Mouse (Mus musculus) monocyte, adult 5-6 weeks (primary cell): Measurements from ENCODE around the gene Card14. TPM values are rescaled to one million over a fixed set of nuclear protein-coding genes. Genes with fewer than 3 reads are reported as not detected.
A peak's percentile ranks its signal among the peaks of the same experiment; 100 is the strongest.
"Not testable (repeated sequence)": the region's sequence is repeated elsewhere in the genome, so short reads cannot be mapped to it uniquely, and the experiment has no call there.

Experiments used
- ATAC-seq: fragments of 153-309, 156-312 bp; replicated peaks from 2 replicates; pipeline ENCODE4 v1.8.0; 2017; ENCODE audit warnings: mild to moderate bottlenecking; ENCODE audit not compliant: low TSS enrichment, insufficient number of reproducible peaks, severe bottlenecking, poor library complexity, low FRiP score
- total RNA-seq: library from RNA; stranded (forward); fragments of 200-1000, 200-491, 200-594 nt; gene quantifications from 3 replicates; pipeline ENCODE4 v1.2.3, GENCODE M21; 2017

The Card14 gene
- total RNA-seq, 1 experiment from 2014 or later, result not detected

DNA sequence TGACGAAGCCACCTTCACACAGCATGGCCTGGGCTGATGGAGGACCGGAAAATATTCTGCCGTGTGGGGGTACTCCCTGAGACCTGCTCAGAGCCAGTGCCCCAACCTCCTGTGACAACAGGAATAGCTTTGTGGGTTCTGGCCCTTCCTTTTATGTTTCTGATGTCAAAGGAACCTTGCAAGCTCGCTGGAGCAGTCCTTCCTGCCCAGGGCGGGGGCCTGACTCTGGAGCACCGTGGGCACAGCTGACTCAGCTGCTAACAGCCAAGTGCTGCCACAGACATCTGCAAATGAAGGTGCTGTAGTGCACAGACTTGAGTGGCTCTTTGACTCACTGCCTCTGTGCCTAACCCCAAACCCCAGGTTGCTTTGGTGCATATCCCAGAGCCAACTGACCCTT is 37.3 kb downstream of the Card14 start:
- no peak for ATAC-seq

DNA sequence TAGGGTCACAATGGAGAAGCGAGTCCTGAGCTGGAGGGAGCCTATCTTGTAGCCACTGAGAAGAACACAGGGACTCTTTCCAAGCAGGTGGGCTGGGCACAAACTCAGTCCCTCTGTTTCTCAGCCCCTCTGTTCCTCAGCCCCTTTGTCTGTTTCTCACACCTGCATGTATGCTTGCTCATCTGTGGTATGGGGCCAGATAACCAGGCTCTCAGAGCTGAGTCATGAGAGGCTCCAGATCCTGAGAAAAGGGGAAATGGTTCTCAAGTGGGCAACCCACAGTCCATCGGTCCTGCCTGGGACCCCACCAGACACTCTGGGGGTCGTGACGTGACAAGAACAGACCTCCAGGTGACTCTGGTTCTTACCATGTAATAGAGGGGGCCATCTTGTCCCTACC is 39.6 kb downstream of the Card14 start:
- no peak for ATAC-seq

DNA sequence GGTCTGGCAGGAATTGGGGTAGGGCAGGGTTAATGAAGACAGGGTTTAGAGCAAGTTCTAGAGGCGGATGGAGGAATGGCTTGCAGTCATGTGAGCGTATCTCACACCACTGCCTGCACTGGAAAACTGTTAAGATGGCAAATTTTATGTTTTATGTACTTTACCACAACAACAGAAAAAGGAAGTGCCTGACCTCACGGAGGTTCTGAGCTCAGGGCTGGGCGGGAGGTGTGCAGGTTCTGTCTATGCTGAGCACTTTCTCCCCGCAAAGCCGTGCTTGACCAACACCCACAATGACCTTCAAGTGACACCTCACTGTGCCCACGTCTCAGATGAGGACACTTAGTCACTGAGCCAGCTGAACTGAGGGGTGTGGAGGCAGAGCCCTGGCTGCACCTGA is 44.5 kb downstream of the Card14 start:
- ATAC-seq, result peak; percentile 33

DNA sequence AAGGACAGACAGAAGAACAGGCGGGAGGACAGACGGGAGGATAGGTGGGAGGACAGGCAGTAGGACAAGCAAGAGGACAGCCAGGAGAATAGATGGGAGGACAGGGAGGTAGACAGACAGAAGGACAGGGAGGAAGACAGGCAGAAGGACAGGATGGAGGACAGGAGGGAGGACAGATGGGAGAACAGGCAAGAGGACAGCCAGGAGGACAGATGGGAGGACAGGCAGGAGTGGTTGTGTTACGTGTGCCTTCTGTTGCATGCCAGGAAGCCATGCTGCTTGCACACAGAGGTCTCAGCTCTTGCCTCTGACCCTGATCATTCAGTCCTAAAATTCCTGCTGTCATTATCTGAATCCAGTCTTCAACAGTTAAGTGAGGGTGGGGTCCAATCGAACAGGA is 46.4 kb downstream of the Card14 start:
- ATAC-seq, result no peak

DNA sequence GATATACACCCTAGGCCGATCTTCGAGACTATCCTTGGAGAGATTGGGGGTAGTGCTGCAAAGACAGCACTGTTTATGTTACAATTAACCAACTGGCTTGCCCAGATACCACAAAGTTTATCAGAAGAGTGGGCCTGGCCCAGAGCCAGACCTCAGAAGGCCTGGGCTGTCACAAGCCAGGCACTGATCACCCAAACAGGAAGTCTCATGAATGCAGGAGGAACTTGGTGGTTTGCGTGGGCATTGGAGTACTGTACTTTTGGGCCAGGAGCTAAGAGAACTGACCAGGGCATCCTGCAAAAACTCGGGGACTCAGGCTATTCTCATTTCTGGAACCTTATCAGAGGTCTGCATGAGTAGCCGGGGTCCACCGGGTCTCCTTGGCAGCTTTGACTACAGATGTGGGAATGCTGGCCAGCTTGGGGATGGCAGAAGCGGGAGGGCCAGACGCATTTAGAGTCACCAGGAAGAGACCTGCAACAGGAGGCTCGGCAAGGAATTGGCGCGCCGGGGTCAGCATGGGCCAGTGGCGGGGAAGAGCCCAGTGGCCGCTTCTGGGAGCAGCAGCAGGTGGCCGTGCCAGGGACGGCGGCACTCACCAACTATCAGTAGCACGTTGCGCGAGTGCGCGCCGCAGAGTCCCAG is 47.4 kb downstream of the Card14 start:
- ATAC-seq, result peak; percentile 73

DNA sequence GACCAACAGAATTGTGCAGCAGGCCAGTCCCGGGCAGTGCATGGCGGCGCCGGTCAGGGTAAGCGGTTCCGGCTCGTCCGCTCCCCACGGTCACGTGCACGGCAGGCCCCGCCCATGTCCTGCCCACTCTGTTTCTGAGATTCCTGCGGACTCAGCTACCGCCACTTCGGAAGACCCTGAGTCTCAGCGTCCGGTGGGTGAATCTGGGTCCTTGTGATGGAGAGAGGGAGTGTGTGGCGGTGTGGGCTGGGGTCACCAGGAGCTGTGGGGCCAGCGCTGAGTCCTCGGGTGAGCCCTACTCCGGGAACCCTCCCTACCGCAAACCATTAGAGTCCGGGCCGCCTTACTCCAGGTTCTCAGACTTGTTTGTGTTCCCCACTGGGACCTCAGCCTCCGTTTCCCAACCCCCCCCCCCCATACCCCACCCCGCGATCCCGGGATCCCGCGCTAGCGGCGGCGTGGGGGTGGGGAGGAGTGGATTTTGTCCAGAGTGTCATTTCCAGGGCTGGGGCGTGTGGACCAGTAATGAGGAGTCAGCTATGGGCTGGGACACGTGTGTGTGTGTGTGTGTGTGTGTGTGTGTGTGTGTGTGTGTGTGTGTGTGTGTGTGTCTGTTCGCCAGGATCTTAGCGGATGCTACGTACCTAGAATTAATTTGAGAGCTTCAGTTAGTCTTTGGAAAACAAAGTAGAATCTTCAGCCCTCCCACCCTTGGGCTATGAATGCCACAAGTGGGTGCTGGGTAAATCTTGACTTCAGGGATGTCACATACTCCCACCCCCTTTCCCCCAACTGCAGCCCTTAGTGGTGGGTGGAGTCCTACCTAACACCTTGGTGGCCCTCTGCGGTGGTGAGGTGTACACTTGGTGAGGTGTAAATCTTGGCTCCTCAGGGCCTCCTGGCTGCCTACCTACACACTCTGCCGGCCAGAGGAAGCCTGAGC is 48.1 kb downstream of the Card14 start, which contains the start of the genes Sgsh and Slc26a11:
Gene Sgsh (minus strand): TSS at position 94 of the 943 bp plus-strand sequence.
Gene Slc26a11 (plus strand): TSS at position 115 of the 943 bp plus-strand sequence.
- ATAC-seq, result peak; percentile 78

DNA sequence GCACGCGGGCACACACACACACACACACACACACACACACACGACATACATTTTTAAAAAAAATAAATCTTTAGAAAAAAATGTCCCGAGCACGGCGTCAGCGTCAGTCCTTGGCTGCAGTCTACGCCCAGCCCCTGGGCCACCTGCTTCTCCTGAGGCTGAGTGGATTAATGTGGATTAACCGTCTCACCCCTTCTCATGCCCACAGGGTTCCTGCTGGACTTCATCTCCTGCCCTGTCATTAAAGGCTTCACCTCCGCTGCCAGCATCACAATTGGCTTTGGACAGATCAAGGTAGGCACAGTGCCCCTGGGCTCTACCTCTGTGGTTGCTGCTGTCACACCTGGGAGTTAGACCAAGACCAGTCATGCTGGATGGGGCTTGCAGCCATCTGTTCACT is 51.5 kb downstream of the Card14 start:
- no peak for ATAC-seq

DNA sequence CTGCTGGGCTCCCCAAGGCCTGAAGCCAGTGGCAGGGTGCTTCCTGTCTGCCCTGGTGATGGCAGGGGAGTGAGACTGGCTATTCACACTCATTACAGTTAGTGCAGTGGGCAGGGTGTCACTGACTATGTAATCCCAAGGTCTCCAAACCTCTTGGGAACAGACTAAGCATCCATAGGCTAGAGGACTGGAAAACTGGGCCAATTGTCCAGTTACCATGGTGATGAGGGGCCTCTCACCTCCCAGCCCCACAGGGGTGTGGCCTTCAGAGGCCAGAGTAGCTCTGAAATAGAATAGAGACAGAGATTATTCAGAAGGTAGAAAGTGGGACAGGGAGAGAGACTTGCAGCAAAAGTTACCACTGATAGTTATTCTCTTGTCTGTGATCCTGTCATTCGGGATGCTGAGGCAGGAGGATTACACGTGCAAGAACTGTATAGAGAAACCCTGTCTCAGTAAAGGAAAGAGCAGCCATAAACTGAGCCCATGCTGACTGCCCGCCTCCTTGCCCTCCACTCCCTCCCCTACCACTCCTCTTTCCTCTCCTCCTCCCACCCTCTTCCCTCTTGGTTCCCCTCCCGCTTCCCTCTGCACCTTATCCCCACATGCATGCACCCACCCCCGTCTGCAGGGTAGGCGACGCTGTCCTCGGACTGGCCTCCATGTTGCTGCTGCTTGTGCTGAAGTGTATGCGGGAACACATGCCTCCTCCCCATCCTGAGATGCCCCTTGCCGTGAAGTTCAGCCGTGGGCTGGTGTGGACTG is 55.4 kb downstream of the Card14 start:
- 0 out of 2 replicates have a peak, but pooled peaks have one; percentile 13 for ATAC-seq

DNA sequence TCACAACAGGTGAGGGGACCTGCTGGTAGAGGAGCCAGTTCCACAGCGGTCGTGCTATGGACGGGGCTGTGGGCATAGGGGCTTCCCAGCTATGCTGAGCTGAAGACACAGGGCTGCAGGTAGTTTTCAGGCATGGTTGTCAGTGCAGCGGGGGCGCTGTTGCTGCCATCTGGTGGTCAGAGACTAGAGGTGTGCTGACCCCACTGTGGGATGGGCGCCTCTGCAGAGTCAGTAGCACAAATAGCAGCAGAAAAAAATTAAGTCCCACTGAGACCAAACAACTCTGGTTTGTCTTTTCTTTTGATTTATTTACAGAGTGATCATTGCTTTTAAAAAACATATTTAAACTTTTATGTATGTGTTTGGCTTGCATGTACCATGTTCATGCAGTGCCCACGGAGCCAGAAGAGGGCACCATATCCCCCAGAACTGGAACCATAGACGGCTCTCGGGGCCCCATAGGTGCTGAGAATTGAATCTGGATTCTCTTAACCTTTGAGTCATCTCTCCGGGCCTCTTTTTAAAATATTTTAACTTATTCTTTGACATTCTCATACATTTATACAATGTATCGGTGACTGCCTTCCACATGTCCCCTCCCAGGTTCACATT is 56.1 kb downstream of the Card14 start:
- peak; percentile 87 for ATAC-seq

DNA sequence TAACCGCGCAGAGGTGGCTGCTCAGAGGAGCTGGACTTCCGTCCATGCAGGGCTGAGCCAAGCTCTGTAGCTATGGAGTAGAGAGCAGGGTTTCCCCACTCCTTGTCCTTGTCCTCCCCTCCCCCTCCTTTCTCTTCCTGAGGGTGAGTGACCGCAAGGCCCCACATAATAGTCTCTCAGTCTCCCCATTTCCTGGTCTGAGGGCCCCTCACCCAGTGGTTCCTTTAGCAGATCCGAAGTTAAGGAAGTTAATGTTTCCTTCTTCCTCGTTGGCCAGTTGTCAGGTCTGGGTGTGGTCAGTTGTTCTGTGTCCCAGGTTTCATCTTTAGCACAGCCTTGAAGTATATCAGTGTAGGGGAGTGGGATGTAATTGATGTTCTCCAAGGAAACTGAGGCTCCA is 67.9 kb downstream of the Card14 start:
- peak; percentile 44 for ATAC-seq

DNA sequence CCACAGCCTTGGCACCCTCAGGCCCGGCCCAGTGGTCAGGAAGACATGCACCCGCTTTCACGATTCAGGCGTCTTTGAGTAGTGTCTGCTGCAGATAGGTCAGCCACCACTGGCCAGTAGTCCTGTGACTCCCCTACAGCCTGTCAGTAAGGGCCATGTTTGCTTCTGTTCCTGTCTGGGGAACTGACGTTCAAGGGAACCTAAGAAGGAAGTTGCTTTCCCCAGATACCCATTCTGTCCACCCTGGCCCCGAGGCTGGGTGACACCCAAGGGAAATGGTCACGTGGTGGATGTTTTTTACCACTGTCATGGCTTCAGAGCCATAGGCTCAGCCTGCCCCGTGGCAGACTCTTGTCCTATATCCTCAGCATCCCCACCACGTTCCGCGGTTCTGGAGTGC is 69.8 kb downstream of the Card14 start:
- ATAC-seq, result peak; percentile 91

DNA sequence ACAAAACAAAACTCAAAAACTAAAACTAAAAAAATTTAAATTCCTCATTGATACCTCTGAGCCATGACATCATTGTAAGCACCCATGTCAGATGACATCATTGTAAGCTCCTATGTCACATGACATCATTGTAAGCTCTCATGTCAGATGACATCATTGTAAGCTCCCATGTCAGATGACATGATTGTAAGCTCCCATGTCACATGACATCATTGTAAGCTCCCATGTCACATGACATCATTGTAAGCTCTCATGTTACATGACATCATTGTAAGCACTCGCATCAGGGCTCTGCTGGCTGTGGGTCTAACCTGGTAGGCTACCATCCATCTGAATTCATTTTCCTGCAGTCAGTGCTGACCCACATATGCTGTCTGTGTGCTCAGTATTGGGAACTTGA is 71.0 kb downstream of the Card14 start:
- ATAC-seq, result no peak

DNA sequence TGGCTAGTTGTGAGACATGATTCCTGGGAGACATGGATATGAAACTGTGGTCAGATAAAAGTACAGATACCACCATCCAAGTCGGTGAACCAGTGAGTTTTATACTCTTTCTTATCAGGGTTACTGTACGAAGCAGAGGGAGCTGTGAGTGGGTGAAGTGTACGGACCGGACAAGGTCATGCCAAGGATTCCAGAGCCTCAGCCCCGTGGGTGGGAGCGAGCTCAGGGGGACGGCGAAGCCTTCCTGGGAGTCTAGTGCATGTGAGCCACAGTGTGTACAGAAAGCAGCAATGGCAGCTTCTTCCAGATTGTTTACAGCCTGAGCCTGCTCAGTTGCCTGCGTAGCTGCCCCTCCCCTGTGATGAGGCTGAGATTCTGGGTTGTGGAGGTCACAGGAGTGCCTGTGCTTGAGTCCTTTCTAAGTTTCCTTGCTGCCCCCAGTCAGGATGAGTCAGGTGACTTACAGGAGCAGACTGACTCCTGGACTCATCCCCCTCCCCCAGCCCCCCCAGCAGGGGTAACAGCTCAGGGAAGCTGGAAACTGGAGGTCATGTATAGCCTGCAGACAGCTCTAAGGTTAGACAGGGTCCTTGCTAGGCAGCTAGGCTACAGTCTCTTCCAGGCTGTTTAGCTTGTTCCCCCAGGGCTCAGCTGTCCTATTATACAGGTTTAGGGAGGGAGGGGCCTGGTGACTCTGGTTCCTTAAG is 74.2 kb downstream of the Card14 start:
- no peak for ATAC-seq

DNA sequence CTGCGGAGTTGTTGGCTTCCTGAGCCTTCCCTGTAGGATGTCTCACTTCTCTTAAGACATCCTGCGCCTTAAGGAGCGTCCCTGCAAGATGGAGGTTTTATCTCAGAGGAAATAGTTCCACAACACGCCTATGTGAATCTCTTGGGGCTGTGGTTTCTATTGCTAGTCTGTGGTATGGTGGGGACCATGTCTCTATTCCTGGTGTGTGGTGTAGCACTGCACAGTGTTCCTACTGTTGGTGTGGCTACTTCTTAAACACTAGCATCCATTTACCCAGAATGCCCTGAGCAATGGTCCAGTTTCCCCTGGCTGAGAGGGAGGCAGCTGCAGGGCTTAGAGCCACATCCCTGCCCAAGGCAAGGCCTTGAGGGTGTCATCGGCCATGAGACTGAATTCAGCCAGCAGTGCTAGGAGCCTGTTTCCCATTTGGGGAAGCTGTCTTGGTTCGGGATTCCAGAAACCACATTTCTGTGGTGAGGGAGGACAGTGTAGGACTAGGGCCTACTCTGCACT is 74.8 kb downstream of the Card14 start:
- ATAC-seq, result no peak

DNA sequence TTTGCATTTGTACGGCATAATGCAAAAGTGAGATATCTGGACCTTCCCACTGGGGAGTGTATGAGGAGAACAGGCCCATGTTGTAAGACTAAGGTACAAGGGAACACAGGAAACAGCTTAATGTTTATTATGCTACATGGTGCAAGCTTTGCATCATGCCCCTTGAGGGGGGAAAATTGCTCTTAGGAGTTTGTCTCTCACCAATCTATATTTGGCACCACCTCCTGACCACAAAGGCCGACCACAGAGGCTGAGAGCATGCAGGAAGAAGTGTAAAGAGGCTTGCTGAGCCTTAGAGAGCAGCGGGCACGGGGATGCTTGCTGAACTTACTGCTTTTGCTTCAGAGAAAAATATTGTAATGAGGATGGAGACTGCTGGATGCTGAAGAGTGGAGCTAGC is 77.3 kb downstream of the Card14 start:
- peak; percentile 32 for ATAC-seq

DNA sequence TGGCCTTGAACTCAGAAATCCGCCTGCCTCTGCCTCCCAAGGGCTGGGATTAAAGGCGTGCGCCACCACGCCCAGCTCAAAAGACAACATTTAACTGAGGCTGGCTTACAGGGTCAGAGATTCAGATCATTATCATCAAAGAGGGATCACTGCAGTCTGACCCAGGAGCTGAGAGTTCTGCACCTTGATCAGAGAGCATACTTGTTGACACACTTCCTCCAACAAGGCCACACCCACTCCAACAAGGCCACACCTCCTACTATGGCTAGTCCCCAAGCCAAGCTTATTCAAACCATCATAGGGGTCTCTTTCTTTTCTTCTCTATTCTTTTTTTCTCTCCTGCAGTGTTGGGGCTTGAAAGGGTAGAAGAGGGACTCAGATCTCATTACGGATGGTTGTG is 78.7 kb downstream of the Card14 start:
- ATAC-seq, result no peak

DNA sequence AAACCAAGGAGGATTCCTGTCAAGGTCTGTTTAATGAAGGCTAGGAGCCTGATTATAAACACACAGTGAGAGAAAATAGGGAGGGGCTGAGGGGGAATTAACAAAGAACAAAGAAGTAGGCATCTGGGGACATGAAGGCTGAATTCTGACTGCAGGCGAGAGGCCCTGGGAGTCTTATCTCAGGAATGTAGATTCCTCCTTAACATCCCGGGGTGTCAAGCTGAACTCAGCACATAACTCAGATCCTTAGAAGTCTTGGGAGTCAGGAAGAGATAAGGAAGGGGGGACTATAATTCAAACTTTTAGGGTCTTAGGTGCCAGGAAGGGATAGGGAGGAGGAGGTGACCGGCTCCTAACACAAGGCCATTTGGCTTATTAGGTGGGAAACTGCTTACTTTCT is 79.7 kb downstream of the Card14 start:
- not testable (repeated sequence) for ATAC-seq

DNA sequence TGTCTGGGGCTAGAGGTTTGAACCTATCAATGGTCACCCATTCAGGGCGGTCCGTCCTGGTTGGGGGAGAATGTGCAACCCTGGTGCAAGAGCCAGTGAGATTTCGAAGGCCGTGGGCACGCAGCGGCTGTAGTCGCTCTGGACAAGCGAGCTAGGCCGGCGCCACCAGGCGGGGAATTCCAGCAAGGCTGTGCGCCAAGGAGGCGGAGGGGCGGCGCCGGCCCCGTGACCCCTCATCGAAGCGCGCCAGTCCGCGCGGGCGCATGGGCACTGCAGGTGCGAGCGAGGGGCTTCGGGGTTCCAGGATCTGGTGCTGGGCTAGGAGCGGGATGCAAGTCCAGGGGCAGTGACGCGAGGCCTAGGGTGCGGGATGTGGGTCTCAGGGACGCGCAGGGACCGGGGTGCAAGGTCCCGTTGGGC is 82.3 kb downstream of the Card14 start:
- peak; percentile 29; the same call in 1 of the 2 replicates for ATAC-seq
